ENCODE assay signal across 8 mouse cellular contexts in the genomic region with DNA sequence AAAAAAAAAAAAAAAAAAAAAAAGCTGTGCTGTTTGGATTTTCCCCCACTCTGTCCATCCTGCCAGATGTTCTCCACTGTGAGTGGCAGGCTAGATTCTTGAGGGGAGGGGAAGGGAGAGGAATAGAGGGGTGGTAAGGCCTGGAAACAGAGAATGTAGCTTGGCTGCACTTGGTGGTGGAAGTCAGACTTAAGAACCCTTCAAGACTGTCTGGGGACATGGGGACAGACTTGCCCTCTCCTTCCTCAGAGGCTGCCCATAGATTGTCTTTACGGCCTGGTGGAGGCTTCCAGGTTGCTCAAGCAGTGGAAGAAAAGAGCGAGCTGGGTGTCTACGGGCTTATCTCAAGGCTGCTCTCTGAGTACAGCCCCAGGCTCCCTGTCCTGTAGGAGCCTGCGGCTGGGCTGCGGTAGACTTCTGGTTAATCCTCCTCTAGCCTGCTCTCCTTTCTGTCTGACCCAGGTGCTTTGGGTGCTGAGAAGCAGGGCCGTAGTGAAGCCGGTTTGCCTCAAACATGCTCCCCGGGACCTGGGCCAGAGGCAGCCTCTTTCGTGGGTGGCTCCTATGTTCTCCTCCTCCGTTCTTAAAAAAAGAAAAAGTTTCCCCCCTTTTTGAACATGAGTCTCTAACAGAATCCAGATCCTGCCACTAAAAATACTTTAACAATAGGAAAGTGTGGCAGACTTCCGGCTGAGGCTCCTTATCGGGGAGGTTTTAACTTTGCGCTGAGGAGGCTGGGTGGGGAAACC. TPM values are rescaled to one million over a fixed set of nuclear protein-coding genes. Genes with fewer than 3 reads are reported as not detected.
DNase-seq lines count a peak whose midpoint lies in the region; ATAC-seq and TF ChIP-seq lines count a peak whose summit lies in the region.

No protein-coding gene starts in this region.

- TF ChIP-seq POLR2A in cortical plate, adult 2 months (IDR thresholded peaks at IDR 0.05; ENCODE audit: extremely low read depth, insufficient read depth, low read length) = no peak

- peak overlapping the region; percentile 15; the same call in 1 of the 2 replicates for H3K27ac ChIP-seq in cortical plate, adult 2 months (ENCODE audit: insufficient read depth, low read length)
- H3K27ac ChIP-seq in heart, embryonic 16.5 days (ENCODE audit: low read length) = peak overlapping the region; percentile 89
- no peak overlapping the region for H3K27ac ChIP-seq in liver, embryonic 14.5 days

- intact Hi-C loops in left cerebral cortex, postnatal 14 days (cut with DNase I) = no loop called here

- peaks cover 13% of the 10 kb centered on the region; the same call in 1 of the 2 replicates for H3K4me1 ChIP-seq in cortical plate, adult 2 months (ENCODE audit: control insufficient read depth, insufficient read depth, low read length)
- H3K4me1 ChIP-seq in heart, embryonic 16.5 days (ENCODE audit: control insufficient read depth, insufficient read depth, low read length) = peaks cover 51% of the 10 kb centered on the region
- peaks cover 0 to 5% of the 10 kb centered on the region in 2 experiments; a peak in 2 of 4 replicates for H3K4me1 ChIP-seq in liver, embryonic 14.5 days (replicated peaks; ENCODE audit: control insufficient read depth in 2 of 2, insufficient read depth in 2 of 2, low read length in 1 of 2)

- 14% methylated on average over 13 of the region's 13 CpGs for WGBS in heart, embryonic 16.5 days
- 13% methylated on average over 13 of the region's 13 CpGs for WGBS in liver, embryonic 14.5 days (ENCODE audit: insufficient replicate concordance)

- H3K27me3 ChIP-seq in heart, embryonic 16.5 days (ENCODE audit: control insufficient read depth, insufficient read depth, low read length) = no peaks in the 10 kb centered on the region
- H3K27me3 ChIP-seq in liver, embryonic 14.5 days (ENCODE audit: control insufficient read depth, insufficient read depth, low read length) = peaks cover 3% of the 10 kb centered on the region

- no peak overlapping the region for H3K4me3 ChIP-seq in cortical plate, adult 2 months (ENCODE audit: insufficient read depth, low read length)
- H3K4me3 ChIP-seq in heart, embryonic 16.5 days (ENCODE audit: low read length) = peak overlapping the region; percentile 1; the same call in 1 of the 2 replicates
- no peak overlapping the region for H3K4me3 ChIP-seq in liver, embryonic 14.5 days (ENCODE audit: insufficient read depth in 1 of 2, low read depth in 2 of 2, low read length in 2 of 2)

- no peaks in the 10 kb centered on the region for H3K36me3 ChIP-seq in heart, embryonic 16.5 days (ENCODE audit: control insufficient read depth, insufficient read depth)
- no peaks in the 10 kb centered on the region for H3K36me3 ChIP-seq in liver, embryonic 14.5 days (replicated peaks; ENCODE audit: control insufficient read depth, insufficient read depth, low read depth)

- TF ChIP-seq CTCF in cortical plate, adult 2 months (IDR thresholded peaks at IDR 0.05; ENCODE audit: extremely low read depth, insufficient read depth, low read length) = no peak
- no peak for TF ChIP-seq CTCF in liver, embryonic 14.5 days (IDR thresholded peaks at IDR 0.05; ENCODE audit: low read depth)

- TF ChIP-seq EP300 in liver, embryonic 14.5 days (IDR thresholded peaks at IDR 0.05; ENCODE audit: low read depth) = no peak

- H3K9ac ChIP-seq in heart, embryonic 16.5 days (ENCODE audit: low read length) = peak overlapping the region; percentile 61
- H3K9ac ChIP-seq in liver, embryonic 14.5 days (replicated peaks) = no peak overlapping the region

- peak overlapping the region; percentile 41 for H3K4me2 ChIP-seq in heart, embryonic 16.5 days (ENCODE audit: low read depth, low read length)
- H3K4me2 ChIP-seq in liver, embryonic 14.5 days (ENCODE audit: low read depth) = peak overlapping the region; percentile 20

- no peaks in the 10 kb centered on the region for H3K9me3 ChIP-seq in heart, embryonic 16.5 days (replicated peaks; ENCODE audit: control insufficient read depth, low read length)
- no peaks in the 10 kb centered on the region for H3K9me3 ChIP-seq in liver, embryonic 14.5 days (ENCODE audit: control insufficient read depth, low read length)

- no peak for ATAC-seq in heart, embryonic 16.5 days (replicated peaks; ENCODE audit: extremely low read depth, insufficient read depth, low FRiP score)
- ATAC-seq in liver, embryonic 14.5 days (ENCODE audit: insufficient read depth) = peak; percentile 37; the same call in 1 of the 2 replicates

- DNase-seq in kidney, postnatal 10 days = peak; percentile 48
- no peak for DNase-seq in kidney, postnatal 14 days
- no peak for DNase-seq in liver, embryonic 14.5 days (ENCODE audit: low read depth in 3 of 3, low spot score in 3 of 3)
- no peak for DNase-seq in left cerebral cortex, postnatal 14 days (ENCODE audit: low spot score in 2 of 2)
- no peak for DNase-seq in adrenal gland, postnatal 4 days (ENCODE audit: low spot score in 2 of 2)
- no peak for DNase-seq in adrenal gland, postnatal 10 days

RNA-seq across cellular contexts. Expression of a gene that starts 7.0 kb away (rescaled TPM):
- polyA plus RNA-seq in cortical plate, adult 2 months (2012; rRNA removed) = 76.6 and 103 TPM in 2 replicates
- 12.6 and 13.5 TPM in 2 replicates for polyA plus RNA-seq in heart, embryonic 16.5 days (2015; fragmentation: Nextera tagmentation; extraction: Ambion mirVana)
- polyA plus RNA-seq in liver, embryonic 14.5 days (2012; rRNA removed) = 0.42 and 0.48 TPM in 2 replicates
- polyA plus RNA-seq in liver, embryonic 14.5 days (2014; fragmentation: Nextera tagmentation; extraction: Ambion mirVana) = 0.19 and 0.23 TPM in 2 replicates
- total RNA-seq in left cerebral cortex, postnatal 14 days (2021) = 10 to 100 TPM; 65.6 to 78.4 TPM
- 10 to 100 TPM; 64.5 to 79.0 TPM for total RNA-seq in adrenal gland, postnatal 4 days (2021)
- 100 to 1,000 TPM in 1 of 2 experiments, 10 to 100 TPM in 1; 95.8 to 589 TPM for total RNA-seq in adrenal gland, postnatal 10 days (2021)

RNA-seq across cellular contexts. Expression of a gene that starts 23.0 kb away (rescaled TPM):
- 55.3 and 56.0 TPM in 2 replicates for polyA plus RNA-seq in cortical plate, adult 2 months (2012; rRNA removed)
- polyA plus RNA-seq in heart, embryonic 16.5 days (2015; fragmentation: Nextera tagmentation; extraction: Ambion mirVana) = 64.5 and 68.9 TPM in 2 replicates
- polyA plus RNA-seq in liver, embryonic 14.5 days (2012; rRNA removed) = 13.1 and 17.2 TPM in 2 replicates
- polyA plus RNA-seq in liver, embryonic 14.5 days (2014; fragmentation: Nextera tagmentation; extraction: Ambion mirVana) = 21.3 and 23.7 TPM in 2 replicates
- 10 to 100 TPM; 38.5 to 43.2 TPM for total RNA-seq in left cerebral cortex, postnatal 14 days (2021)
- 10 to 100 TPM; 37.8 to 38.9 TPM for total RNA-seq in adrenal gland, postnatal 4 days (2021)
- 100 to 1,000 TPM in 1 of 2 experiments, 10 to 100 TPM in 1; 36.6 to 103 TPM for total RNA-seq in adrenal gland, postnatal 10 days (2021)

RNA-seq across cellular contexts. Expression of a gene that starts 32.0 kb away (rescaled TPM):
- 0.13 and 0.23 TPM in 2 replicates for polyA plus RNA-seq in cortical plate, adult 2 months (2012; rRNA removed)
- polyA plus RNA-seq in heart, embryonic 16.5 days (2015; fragmentation: Nextera tagmentation; extraction: Ambion mirVana) = 2.8 and 7.1 TPM in 2 replicates
- polyA plus RNA-seq in liver, embryonic 14.5 days (2012; rRNA removed) = 0.10 and 0.11 TPM in 2 replicates
- polyA plus RNA-seq in liver, embryonic 14.5 days (2014; fragmentation: Nextera tagmentation; extraction: Ambion mirVana) = 0.18 and 0.35 TPM in 2 replicates
- under 1 TPM; 0.24 to 0.49 TPM for total RNA-seq in left cerebral cortex, postnatal 14 days (2021)
- 1 to 10 TPM; 2.6 to 3.4 TPM for total RNA-seq in adrenal gland, postnatal 4 days (2021)
- total RNA-seq in adrenal gland, postnatal 10 days (2021) = 1 to 10 TPM; 1.0 to 2.4 TPM

RNA-seq across cellular contexts. Expression of a gene that starts 37.1 kb away (rescaled TPM):
- 39.7 and 41.0 TPM in 2 replicates for polyA plus RNA-seq in cortical plate, adult 2 months (2012; rRNA removed)
- 3.1 and 3.4 TPM in 2 replicates for polyA plus RNA-seq in heart, embryonic 16.5 days (2015; fragmentation: Nextera tagmentation; extraction: Ambion mirVana)
- 0.50 and 0.73 TPM in 2 replicates for polyA plus RNA-seq in liver, embryonic 14.5 days (2012; rRNA removed)
- polyA plus RNA-seq in liver, embryonic 14.5 days (2014; fragmentation: Nextera tagmentation; extraction: Ambion mirVana) = 0.13 and 0.27 TPM in 2 replicates
- total RNA-seq in left cerebral cortex, postnatal 14 days (2021) = 10 to 100 TPM; 58.2 to 67.1 TPM
- 10 to 100 TPM; 18.6 to 20.3 TPM for total RNA-seq in adrenal gland, postnatal 4 days (2021)
- 10 to 100 TPM; 16.4 to 24.0 TPM for total RNA-seq in adrenal gland, postnatal 10 days (2021)
